Mouse (Mus musculus) adrenal gland, adult (tissue): Measurements from ENCODE around the gene Gpatch4.

Experiments
- DNase-seq, 2 experiments: peaks; one replicate each; pipeline ENCODE4 v3.0.0; 2022 to 2023; ENCODE audit warnings: low spot score in 1 of 2; ENCODE audit not compliant: inconsistent age in 2 of 2

The Gpatch4 gene

GRCm38 (mm10) chr3:88042661-88043421 is at the start of gene Gpatch4:
Gene Gpatch4 (plus strand): TSS chr3:88043108.
- DNase-seq: peak; percentile 87 to 97

- no peak for DNase-seq
Observed at GRCm38 (mm10) chr3:87993436-87993835, 49.5 kb upstream of the Gpatch4 start.

GRCm38 (mm10) chr3:87995331-87995730 is 47.6 kb upstream of the Gpatch4 start:
- DNase-seq: no peak

DNA sequence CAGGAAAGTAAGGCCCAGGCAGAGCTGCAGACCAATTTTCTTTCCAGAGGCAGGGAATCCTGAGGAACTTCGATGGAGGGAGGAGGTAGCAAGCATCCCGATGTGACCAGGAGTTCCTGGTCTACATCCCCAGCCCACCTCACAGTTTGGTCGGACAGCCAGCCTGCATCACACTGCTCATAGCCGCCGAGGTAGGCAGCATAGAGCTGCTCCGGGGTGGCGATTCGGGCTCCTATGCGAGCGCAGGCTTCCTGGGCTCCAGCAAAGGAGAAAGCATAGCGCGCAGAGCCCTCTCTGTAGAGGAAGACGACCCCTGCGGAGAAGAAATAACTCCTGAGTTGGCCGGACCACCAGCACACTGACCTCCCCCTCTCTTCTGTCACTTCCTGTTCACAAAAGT is 46.5 kb upstream of the Gpatch4 start:
- no peak for DNase-seq

DNA sequence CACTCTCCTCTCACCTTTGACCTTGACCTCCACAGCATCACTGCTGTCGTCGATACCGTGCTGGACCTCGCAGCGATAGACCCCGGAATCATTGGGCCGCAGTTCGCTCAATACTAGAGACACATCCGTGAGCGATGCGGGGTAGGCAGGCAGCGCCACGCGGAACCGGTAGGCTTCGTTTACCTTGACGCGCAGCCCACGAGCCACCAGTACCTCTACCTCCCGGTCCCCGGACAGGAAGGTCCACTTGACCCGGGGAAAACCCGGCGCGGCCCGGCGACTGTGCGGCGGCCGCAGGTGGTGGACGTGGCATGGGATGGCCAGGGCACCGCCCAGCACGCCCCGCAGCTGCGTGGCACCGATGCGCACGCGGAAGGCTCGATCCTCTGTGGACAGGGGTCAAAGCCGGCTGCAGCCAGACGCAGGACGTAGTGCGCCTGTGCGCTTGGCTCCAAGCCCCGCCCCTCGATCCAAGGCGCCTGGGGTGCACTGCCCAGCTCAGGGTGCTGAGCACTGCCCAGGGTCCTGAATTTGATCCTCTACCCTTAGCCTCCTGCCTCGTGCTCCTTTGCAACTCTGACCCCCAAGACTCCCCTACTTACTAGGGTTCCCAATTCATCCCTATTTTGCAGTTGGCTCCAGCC is 45.8 kb upstream of the Gpatch4 start:
- DNase-seq: peak; percentile 44 to 65

DNA sequence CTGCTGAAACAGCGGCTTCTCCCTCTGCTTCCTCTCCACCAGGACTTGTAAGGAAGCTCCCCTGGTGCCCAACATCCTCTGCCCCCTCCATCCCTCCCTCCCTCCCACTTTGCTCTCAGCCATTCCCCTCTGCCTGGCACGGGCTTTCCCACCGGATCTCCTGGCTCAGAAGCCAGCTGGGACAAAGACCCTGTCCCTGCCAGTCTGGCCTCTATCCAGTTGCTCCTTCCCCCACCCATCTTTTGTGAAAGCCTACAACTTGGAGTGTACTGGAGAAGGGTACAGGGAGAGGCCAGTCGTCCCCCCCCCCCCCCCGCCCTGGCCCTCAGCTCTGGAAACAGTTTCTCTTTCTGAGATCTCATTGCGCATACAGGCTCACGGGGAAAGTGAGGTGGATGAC is 44.2 kb upstream of the Gpatch4 start:
- DNase-seq: no peak

DNA sequence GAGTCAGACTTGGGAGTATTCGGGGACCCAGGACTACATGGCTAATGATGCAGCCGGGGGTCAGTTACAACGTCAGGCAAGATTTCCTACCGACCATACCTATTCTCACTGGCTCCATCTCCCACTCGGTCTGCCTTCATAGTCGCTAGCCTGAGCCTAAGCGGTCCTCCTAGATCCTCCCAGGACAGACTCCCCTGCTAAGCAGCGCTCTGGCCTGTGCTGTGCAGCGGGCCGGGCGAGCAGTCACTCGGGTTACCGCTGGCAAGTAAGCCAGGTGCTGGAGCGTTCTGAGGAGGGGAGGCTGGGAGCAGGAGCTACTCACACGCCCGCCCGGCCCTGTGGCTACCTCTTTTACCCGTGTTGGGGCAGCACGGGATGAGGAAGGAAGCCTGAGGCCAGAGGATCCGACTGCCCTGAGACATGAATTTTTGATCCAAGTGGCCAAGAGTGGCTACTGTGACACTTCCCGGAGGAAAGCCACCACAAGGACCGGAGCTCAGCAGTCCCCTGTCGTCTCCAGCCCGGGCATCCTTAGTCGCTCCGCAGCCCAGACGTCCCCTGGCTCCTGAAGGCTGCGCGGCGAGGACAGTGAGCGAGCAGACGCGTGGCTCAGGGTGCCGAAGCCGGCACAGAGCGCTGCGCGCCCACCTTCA is 43.5 kb upstream of the Gpatch4 start:
- peak in 1 of 2 experiments; percentile 76 for DNase-seq

- peak; percentile 77 to 91 for DNase-seq
Observed at GRCm38 (mm10) chr3:88000181-88000580, 42.7 kb upstream of the Gpatch4 start, which contains the start of gene Bcan. Gene Bcan (minus strand): TSS chr3:88000230.

- peak; percentile 78 to 92 for DNase-seq
Observed at GRCm38 (mm10) chr3:88000816-88001595, 41.9 kb upstream of the Gpatch4 start.

- DNase-seq: peak; percentile 56 to 75
Observed at GRCm38 (mm10) chr3:88002291-88002976, 40.5 kb upstream of the Gpatch4 start.

DNA sequence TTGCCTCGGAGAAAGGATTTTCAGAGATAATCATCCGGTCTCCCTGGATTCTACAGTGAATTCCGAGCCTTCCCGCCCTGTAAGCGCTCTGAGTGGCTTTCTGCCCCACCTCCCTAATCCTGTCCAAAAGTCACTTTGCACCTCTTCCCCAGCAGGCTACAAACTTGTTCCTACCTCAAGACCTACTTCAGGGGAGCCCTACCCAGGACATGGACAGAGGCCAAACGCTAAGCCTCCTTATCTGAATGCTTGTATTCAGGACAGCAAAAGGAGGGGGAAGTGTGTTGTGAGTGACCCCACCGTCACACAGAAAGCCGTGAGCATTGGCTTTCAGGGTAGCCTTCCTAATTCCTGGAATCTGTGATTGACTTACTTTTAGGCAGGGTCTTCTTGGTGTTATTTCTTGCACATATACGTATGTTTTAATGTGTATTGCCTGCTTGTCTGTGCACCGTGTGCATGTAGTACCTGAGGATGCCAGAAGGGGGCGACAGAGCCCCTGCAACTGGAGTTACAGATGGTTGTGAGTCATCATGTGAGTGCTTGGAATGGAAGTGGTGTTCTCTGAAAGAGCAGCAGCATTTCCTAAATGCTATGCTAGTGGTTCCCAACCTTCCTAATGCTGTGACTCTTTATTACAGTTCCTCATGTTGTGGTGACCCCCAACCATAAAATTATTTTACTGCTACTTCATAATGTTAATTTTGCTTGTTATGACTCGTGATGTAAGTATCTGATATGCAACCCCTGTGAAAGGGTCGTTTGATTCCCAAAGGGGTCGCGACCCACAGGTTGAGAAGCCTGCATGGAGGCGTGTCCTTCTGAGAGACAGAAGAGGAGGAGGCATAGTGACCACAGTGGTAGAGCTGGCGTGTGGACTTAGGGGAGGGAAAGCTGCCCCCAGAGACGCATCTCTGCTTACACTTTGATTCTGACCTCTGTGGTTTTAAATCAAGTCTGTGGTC is 36.8 kb upstream of the Gpatch4 start:
- no peak for DNase-seq

GRCm38 (mm10) chr3:88010634-88011265 is 32.2 kb upstream of the Gpatch4 start:
- peak in 1 of 2 experiments; percentile 80 for DNase-seq

DNA sequence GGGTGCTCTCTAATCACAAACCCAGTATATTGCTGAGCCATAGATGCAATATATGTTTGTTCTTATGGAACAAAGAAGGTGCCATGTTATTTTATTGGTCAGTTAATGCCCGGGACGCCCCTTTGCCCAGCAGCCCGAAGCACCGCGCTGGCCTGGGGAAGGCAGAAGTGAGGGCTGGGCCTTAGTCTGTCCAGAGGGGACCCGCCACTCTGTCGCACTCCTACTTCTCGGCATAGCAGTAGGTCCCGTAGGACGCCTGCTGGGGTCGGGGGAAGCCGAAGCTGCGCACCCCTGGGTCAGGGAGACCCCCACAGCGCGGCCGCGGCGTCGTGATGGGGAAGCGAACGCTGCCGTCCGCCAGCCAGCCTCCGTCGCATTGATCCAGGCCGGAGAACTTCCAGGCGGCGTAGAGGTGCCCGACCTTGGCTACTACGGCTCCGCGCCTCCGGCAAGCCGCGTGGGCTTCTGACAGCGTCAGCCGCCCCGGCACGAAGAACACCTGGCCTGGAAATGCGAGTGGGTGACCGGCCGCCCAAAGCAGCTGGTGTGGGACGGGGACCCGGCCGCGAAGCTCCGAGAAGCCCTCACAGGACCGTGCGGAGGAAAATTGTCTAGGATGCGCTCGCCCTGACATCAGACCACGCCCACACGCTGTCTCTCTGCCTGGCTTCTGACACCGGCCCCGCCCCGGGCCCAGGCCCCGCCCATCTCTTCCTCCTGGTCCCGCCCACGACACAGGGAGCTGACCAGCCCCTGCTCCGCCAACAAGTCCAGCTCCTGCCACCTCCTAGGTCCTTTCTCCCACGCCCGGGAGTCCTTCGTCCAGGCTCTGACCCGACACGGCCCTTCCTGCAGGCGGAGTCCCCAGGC is 20.4 kb upstream of the Gpatch4 start:
- DNase-seq: peak; percentile 95 to 97

DNA sequence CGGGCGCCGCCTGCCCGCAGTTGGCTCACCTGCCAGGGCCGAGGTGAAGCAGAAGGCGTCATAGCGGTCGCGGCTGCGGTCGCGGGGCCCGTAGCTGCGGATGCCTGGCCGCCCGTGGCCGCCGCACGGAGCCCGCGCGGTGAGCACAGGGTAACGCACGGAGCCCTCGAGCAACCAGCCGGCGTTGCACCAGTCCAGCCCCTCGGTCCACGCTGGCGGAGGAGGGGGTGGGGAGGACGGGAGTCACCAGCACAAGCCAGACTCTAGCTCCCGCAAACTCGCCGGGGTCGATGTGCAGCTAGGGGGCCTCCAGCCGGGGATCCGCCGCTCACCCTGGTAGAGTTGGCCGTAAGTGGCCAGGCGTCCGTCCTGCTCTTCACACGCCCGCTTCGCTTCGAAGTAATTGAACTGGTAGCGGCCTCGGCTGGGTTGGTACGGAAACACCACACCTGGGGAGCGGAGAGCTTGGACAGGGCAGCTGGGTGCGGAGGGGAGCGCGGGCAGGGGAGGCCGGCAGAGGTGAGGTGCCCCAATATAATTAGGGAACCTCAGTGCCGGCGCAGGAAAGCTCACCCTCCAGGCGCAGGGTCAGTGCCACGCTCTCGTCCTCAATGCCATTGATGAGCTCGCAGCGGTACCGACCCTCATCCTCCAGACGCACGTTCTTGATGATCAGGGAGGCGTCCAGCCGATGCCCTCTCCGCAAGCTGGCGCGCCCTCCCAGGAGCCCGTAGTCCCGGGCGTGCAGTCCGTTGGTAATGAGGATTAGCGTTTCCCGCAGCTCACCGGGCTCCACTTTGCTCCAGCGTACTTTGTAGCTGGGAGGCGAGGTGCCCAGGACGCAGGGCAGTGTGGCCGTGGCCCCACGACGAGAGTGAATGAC is 19.5 kb upstream of the Gpatch4 start:
- DNase-seq: peak in 1 of 2 experiments; percentile 44

GRCm38 (mm10) chr3:88026823-88027222 is 16.1 kb upstream of the Gpatch4 start:
- no peak for DNase-seq

GRCm38 (mm10) chr3:88027434-88028186 is 15.3 kb upstream of the Gpatch4 start, which contains the start of gene Hapln2:
Gene Hapln2 (minus strand): TSS chr3:88027583.
- DNase-seq: no peak
